Mouse (Mus musculus) heart, embryonic 14.5 days (tissue): Measurements from ENCODE around the gene Alox8. TPM values are rescaled to one million over a fixed set of nuclear protein-coding genes. Genes with fewer than 3 reads are reported as not detected.
A peak's percentile ranks its signal among the peaks of the same experiment; 100 is the strongest.

ENCODE experiments used
- ATAC-seq: fragments of 200-750 bp; cut with Nextera tagmentation; 2 replicates; pipeline ENCODE4 v1.8.0; 2017; ENCODE audit warnings: low read depth, moderate TSS enrichment; ENCODE audit not compliant: insufficient number of reproducible peaks, insufficient read depth, low FRiP score
- H3K27ac ChIP-seq, 2 experiments: fragments of 200-500 bp in 1 of 2; fragments of 300-500 bp in 1 of 2; sonication (generic) in 1 of 2; replicated peaks in 1 of 2; 2 replicates each; pipeline ENCODE4 v1.5.1; 2012 to 2014; ENCODE audit warnings: low read depth in 2 of 2, low read length in 2 of 2, control low read depth in 1 of 2, mild to moderate bottlenecking in 1 of 2, mixed read lengths in 1 of 2; ENCODE audit not compliant: control insufficient read depth in 1 of 2, insufficient read depth in 1 of 2
- H3K27me3 ChIP-seq: fragments of 300-500 bp; sonication (generic); 2 replicates; pipeline ENCODE4 v1.6.1; 2014; ENCODE audit warnings: mild to moderate bottlenecking, low read length, control low read depth; ENCODE audit not compliant: control insufficient read depth, insufficient read depth
- H3K36me3 ChIP-seq: fragments of 300-500 bp; sonication (generic); 2 replicates; pipeline ENCODE4 v1.6.1; 2014; ENCODE audit warnings: mild to moderate bottlenecking, control low read depth, low read length, mixed read lengths; ENCODE audit not compliant: control insufficient read depth, insufficient read depth
- H3K4me1 ChIP-seq, 2 experiments: fragments of 200-500 bp in 1 of 2; fragments of 300-500 bp in 1 of 2; sonication (generic) in 1 of 2; 2 replicates each; pipeline ENCODE4 v1.6.1; 2012 to 2014; ENCODE audit warnings: low read length in 2 of 2, control low read depth in 1 of 2, mixed read lengths in 1 of 2; ENCODE audit not compliant: control insufficient read depth in 2 of 2, insufficient read depth in 2 of 2
- H3K4me2 ChIP-seq: fragments of 300-500 bp; sonication (generic); 2 replicates; pipeline ENCODE4 v1.6.1; 2014; ENCODE audit warnings: mild to moderate bottlenecking, low read length
- H3K4me3 ChIP-seq, 2 experiments: fragments of 200-500 bp in 1 of 2; fragments of 300-500 bp in 1 of 2; sonication (generic) in 1 of 2; 2 replicates each; pipeline ENCODE4 v1.5.1; 2012 to 2014; ENCODE audit warnings: low read length in 2 of 2, mild to moderate bottlenecking in 2 of 2, control low read depth in 1 of 2, low read depth in 1 of 2, moderate library complexity in 1 of 2; ENCODE audit not compliant: control insufficient read depth in 1 of 2, insufficient read depth in 1 of 2
- H3K9ac ChIP-seq: fragments of 300-500 bp; sonication (generic); 2 replicates; pipeline ENCODE4 v1.6.1; 2014; ENCODE audit warnings: mild to moderate bottlenecking, low read length
- H3K9me3 ChIP-seq: fragments of 300-500 bp; sonication (generic); 2 replicates; pipeline ENCODE4 v1.6.1; 2016; ENCODE audit warnings: low read length, control low read depth; ENCODE audit not compliant: control insufficient read depth
- WGBS: fragments of 180-500 bp; shearing (Covaris S2); extraction: QIAGEN DNeasy Blood & Tissue Kit; methylation state at CpG from one replicate; pipeline ENCODE4 v1.1.7; 2014; 5-methylcytosine and 5-hydroxymethylcytosine counted together
- polyA plus RNA-seq: library from polyadenylated mRNA; unstranded; fragments of >200 nt; fragmentation: Nextera tagmentation; extraction: Ambion mirVana; gene quantifications from 2 replicates; pipeline ENCODE4 v1.2.1, GENCODE M21; 2014

The Alox8 gene
- polyA plus RNA-seq, 1 experiment from 2014 or later, result 2.7 TPM

- no peak for ATAC-seq
- H3K27me3 ChIP-seq, result peaks cover 18% of the 10 kb centered on the region
- H3K36me3 ChIP-seq, result no peaks in the 10 kb centered on the region
- WGBS, result 67% methylated on average over 4 of the region's 4 CpGs
- no peak overlapping the region for H3K4me3 ChIP-seq
- no peak overlapping the region for H3K27ac ChIP-seq
- no peak overlapping the region for H3K4me2 ChIP-seq
- no peaks in the 10 kb centered on the region; a peak in 2 of 4 replicates for H3K4me1 ChIP-seq
- H3K9me3 ChIP-seq, result no peaks in the 10 kb centered on the region
- no peak overlapping the region for H3K9ac ChIP-seq
Measured at GRCm38 (mm10) chr11:69230420-69230819, 32.8 kb upstream of the Alox8 start.

DNA sequence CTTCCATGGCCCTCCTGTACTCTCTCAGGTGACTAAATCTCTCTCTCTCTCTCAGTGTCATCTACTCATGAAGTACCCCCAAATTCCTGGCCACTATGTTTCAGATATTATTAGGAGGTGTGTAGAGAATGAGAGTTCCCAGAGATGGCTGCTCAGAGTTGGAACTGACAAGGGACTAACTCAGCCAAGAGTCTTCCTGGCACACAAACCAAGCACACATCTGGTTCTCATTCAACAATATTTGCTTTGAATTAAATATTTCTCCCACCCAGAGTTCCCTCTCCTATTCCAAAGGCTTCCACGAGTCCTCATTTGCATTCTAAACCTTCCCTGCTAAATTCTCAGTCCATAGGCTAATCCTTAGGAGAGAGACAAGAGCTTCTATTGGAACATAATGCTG lies 28.1 kb upstream of the Alox8 start:
- 86% methylated on average over 1 of the region's 1 CpGs for WGBS
- no peak overlapping the region for H3K27ac ChIP-seq
- ATAC-seq, result no peak
- no peaks in the 10 kb centered on the region for H3K36me3 ChIP-seq
- H3K27me3 ChIP-seq, result no peaks in the 10 kb centered on the region
- H3K9ac ChIP-seq, result no peak overlapping the region
- no peaks in the 10 kb centered on the region for H3K9me3 ChIP-seq
- H3K4me3 ChIP-seq, result no peak overlapping the region
- H3K4me1 ChIP-seq, result peaks cover 3 to 15% of the 10 kb centered on the region in 2 experiments; a peak in 3 of 4 replicates
- no peak overlapping the region for H3K4me2 ChIP-seq

DNA sequence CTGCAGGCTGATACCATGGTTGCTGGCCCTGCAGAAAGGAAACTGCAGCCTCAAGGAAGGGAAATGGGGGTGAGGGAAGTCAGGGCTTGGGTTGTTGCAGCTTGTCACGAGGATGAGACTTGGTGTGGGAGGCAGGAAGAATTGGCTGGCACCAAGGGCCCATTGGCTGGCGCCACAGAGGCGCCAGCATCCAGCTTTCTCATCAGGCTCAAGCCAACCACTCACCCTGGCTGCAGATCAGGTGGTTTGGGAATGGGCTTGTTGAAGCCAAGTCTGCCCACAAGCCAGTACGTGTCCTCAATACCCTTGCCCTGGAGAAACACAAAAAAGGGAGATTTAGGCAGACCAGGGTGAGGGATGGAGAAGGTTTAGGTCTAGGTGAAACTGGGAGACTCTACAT lies 25.5 kb upstream of the Alox8 start:
- ATAC-seq, result no peak

GRCm38 (mm10) chr11:69221070-69221469 lies 23.4 kb upstream of the Alox8 start:
- H3K36me3 ChIP-seq, result no peaks in the 10 kb centered on the region
- H3K4me1 ChIP-seq, result peaks cover 3 to 15% of the 10 kb centered on the region in 2 experiments; a peak in 3 of 4 replicates
- H3K27ac ChIP-seq, result no peak overlapping the region
- H3K4me3 ChIP-seq, result no peak overlapping the region
- WGBS, result 25% methylated on average over 4 of the region's 4 CpGs
- H3K4me2 ChIP-seq, result no peak overlapping the region
- no peak overlapping the region for H3K9ac ChIP-seq
- H3K9me3 ChIP-seq, result no peaks in the 10 kb centered on the region
- ATAC-seq, result peak; percentile 69
- H3K27me3 ChIP-seq, result 0 out of 2 replicates have a peak, but pooled peaks cover 3% of the 10 kb centered on the region

More for the DNA sequence above, 25.5 kb upstream of the Alox8 start:
- Histone ChIP-seq H3K4me1 (peaks cover 3 to 15% of the 10 kb centered on the region in 2 experiments; a peak in 3 of 4 replicates), H3K27ac (no peak overlapping the region), H3K27me3 (0 out of 2 replicates have a peak, but pooled peaks cover 3% of the 10 kb centered on the region), H3K4me3 (no peak overlapping the region), H3K9me3 (no peaks in the 10 kb centered on the region), H3K36me3 (no peaks in the 10 kb centered on the region), H3K4me2 (no peak overlapping the region), H3K9ac (no peak overlapping the region)
- 80% methylated on average over 4 of the region's 4 CpGs for whole genome bisulfite sequencing

GRCm38 (mm10) chr11:69218661-69219060 lies 21.0 kb upstream of the Alox8 start:
- no peak overlapping the region for H3K27ac ChIP-seq
- peaks cover 3 to 15% of the 10 kb centered on the region in 2 experiments; a peak in 3 of 4 replicates for H3K4me1 ChIP-seq
- 0 out of 2 replicates have a peak, but pooled peaks cover 3% of the 10 kb centered on the region for H3K27me3 ChIP-seq
- no peak overlapping the region for H3K4me3 ChIP-seq
- no peaks in the 10 kb centered on the region for H3K36me3 ChIP-seq
- H3K9ac ChIP-seq, result no peak overlapping the region
- no peaks in the 10 kb centered on the region for H3K9me3 ChIP-seq
- no peak for ATAC-seq
- 47% methylated on average over 1 of the region's 2 CpGs for WGBS
- no peak overlapping the region for H3K4me2 ChIP-seq

DNA sequence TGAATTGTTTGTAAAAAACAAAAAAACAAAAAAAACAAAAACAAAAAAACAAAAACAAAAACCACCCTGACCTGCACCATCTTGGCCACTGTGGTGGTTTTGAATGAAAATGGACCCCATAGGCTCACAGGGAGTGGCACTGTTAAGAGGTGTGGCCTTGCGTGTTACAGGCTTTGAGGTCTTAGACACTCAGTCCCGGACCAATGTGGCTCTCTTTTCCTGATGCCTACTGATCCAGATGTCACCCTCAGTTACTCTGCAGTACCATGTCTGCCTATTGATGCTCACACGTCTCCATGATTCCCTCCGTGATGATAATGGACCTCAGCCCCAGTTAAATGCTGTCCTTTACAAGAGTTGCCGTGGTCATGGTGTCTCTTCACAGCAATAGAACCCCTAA lies 19.8 kb upstream of the Alox8 start:
- no peak for ATAC-seq
- H3K4me3 ChIP-seq, result no peak overlapping the region
- no peak overlapping the region for H3K4me2 ChIP-seq
- WGBS, result 86% methylated on average over 5 of the region's 5 CpGs
- no peak overlapping the region for H3K9ac ChIP-seq
- 0 out of 2 replicates have a peak, but pooled peaks cover 3% of the 10 kb centered on the region for H3K27me3 ChIP-seq
- H3K36me3 ChIP-seq, result no peaks in the 10 kb centered on the region
- H3K27ac ChIP-seq, result no peak overlapping the region
- H3K4me1 ChIP-seq, result peaks cover 3 to 14% of the 10 kb centered on the region in 2 experiments; a peak in 3 of 4 replicates
- no peaks in the 10 kb centered on the region for H3K9me3 ChIP-seq

DNA sequence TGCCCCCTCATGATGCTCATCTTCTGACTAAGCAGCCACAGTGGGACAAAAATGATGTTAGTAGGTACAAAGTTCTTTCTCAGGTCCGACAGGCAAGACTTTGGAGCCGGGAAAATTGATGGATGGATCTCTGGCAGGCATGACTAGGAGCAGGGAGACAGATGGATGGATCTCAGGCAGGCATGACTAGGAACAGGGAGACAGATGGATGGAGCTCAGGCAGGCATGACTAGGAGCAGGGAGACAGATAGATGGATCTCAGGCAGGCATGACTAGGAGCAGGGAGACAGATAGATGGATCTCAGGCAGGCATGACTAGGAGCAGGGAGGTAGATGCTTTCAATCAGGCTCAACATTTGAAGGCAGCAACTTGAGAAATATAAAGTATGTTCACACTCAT lies 13.8 kb upstream of the Alox8 start:
- Histone ChIP-seq H3K9me3 (no peaks in the 10 kb centered on the region), H3K4me2 (peak overlapping the region; percentile 41), H3K27ac (no peak overlapping the region), H3K36me3 (no peaks in the 10 kb centered on the region), H3K4me3 (peak overlapping the region in 1 of 2 experiments; percentile 8; a peak in 1 of 4 replicates), H3K4me1 (no peaks in the 10 kb centered on the region), H3K27me3 (no peaks in the 10 kb centered on the region; the same call in 1 of the 2 replicates), H3K9ac (no peak overlapping the region)
- 37% methylated on average over 2 of the region's 2 CpGs for WGBS
- no peak for ATAC-seq
